Mouse (Mus musculus) midbrain, embryonic 10.5 days (tissue): ENCODE measurements around the gene Rundc3a. TPM values are rescaled to one million over a fixed set of nuclear protein-coding genes. Genes with fewer than 3 reads are reported as not detected.
"Not testable (repeated sequence)": the region's sequence is repeated elsewhere in the genome, so short reads cannot be mapped to it uniquely, and the experiment has no call there.

Experiments used
- DNase-seq: peaks from one replicate; pipeline ENCODE4 v3.0.0-alpha.2; 2017; ENCODE audit warnings: low spot score
- H3K27ac ChIP-seq: fragments of 300-500 bp; sonication (generic); replicated peaks from 2 replicates; pipeline ENCODE4 v1.5.1; 2016; ENCODE audit warnings: mild to moderate bottlenecking
- H3K27me3 ChIP-seq: fragments of 300-500 bp; sonication (generic); 2 replicates; pipeline ENCODE4 v1.6.1; 2016; ENCODE audit warnings: low read depth, mild to moderate bottlenecking; ENCODE audit not compliant: poor library complexity, severe bottlenecking
- H3K36me3 ChIP-seq: fragments of 300-500 bp; sonication (generic); 2 replicates; pipeline ENCODE4 v1.6.1; 2016; ENCODE audit warnings: mild to moderate bottlenecking, moderate library complexity
- H3K4me1 ChIP-seq: fragments of 300-500 bp; sonication (generic); 2 replicates; pipeline ENCODE4 v1.6.1; 2016
- H3K4me3 ChIP-seq: fragments of 300-500 bp; sonication (generic); 2 replicates; pipeline ENCODE4 v1.5.1; 2016; ENCODE audit warnings: mild to moderate bottlenecking, moderate library complexity
- H3K9me3 ChIP-seq: fragments of 300-500 bp; sonication (generic); replicated peaks from 2 replicates; pipeline ENCODE4 v1.6.1; 2016; ENCODE audit warnings: mild to moderate bottlenecking
- WGBS: fragments of 180-500 bp; shearing (Covaris S2); methylation state at CpG from one replicate; pipeline ENCODE4 v1.1.7; 2016; 5-methylcytosine and 5-hydroxymethylcytosine counted together
- polyA plus RNA-seq: library from polyadenylated mRNA; unstranded; fragments of >200 nt; fragmentation: Nextera tagmentation; extraction: Ambion mirVana; gene quantifications from 2 replicates; pipeline ENCODE4 v1.2.1, GENCODE M21; 2016

The Rundc3a gene
- polyA plus RNA-seq, 1 experiment from 2014 or later = 21.5 TPM

DNA sequence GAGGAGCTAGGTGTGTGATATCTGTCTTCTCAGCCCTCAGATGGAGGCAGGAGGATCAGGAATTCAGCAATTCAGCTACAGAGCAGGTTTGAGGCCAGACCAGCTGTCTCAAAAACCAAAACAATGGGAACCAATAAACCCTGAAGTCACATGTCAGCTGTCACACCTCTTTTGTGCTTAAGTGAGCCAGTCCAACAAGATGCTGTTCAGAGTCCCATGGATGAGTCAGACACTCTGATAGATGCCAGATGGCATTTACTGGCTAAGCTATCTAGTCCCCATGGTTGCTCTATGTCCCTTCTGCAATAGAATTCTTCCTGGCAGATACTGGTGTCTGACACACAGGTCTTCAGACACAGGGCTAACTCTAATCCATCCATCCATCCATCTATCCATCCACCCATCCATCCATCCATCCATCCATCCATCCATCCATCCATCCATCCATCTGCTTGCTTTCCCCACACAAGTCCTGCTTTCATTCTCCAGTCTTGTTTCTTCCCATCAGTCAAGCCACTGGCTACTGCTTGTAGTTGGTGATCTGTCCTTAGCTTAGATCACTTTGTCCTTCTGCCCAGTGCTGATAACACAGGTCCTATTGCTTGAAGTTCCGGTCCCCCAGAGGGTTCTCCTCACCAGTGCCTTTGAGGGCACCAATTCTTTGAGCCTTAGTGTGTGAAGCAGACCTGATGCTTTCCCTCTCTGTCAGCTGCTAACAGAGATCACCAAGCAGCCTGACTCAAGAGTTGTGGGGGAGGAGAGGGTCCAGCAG is 9.7 kb upstream of the Rundc3a start:
- Histone ChIP-seq H3K4me3 (no peak overlapping the region), H3K36me3 (no peaks in the 10 kb centered on the region), H3K27ac (no peak overlapping the region), H3K9me3 (no peaks in the 10 kb centered on the region; the same call in 1 of the 2 replicates), H3K27me3 (no peaks in the 10 kb centered on the region), H3K4me1 (no peaks in the 10 kb centered on the region; the same call in 1 of the 2 replicates)
- DNase-seq = no peak
- WGBS = 100% methylated on average over 1 of the region's 1 CpGs

DNA sequence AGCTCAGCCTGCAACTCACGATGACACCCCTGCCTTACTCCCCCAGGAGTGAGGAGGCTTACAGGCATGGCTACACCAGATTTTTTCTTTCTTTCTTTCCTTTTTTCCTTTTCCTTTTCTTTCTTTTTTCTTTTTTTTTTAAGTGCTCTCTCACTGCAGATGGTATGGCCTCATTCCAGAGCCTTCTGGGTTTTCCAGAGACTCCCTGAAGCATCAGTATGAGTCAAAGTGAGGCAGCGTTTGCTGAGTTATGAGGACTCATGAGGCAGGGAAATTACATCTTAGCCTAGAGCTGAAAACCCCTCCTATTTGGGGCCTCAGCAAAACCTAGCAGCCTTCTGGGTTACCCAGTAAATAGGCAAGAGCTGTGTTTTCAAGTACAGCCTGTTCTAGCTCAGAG is 8.8 kb upstream of the Rundc3a start:
- 76% methylated on average over 2 of the region's 2 CpGs for WGBS
- H3K9me3 ChIP-seq = no peaks in the 10 kb centered on the region
- H3K36me3 ChIP-seq = no peaks in the 10 kb centered on the region
- H3K27ac ChIP-seq = no peak overlapping the region
- no peak overlapping the region for H3K4me3 ChIP-seq
- H3K4me1 ChIP-seq = no peaks in the 10 kb centered on the region; the same call in 1 of the 2 replicates
- DNase-seq = no peak
- no peaks in the 10 kb centered on the region for H3K27me3 ChIP-seq

DNA sequence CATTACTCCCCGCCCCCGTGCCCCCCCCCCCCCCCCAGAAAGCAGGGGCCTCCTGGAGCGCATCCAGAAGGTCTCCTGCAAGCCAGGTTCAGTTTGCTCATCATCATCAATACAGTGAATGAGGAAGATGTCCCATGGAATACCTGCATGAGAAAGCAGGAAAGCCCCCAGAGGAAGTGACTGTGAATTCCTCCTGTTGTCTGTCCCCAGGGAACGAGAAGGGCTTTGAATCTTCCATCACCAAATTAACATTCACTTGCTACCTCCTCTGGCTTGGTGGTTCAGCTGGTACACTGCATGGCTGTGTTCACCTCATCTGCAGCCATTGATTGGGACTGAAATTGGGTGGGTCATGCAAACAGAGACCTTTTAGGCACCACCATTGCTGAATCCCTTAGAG is 8.1 kb upstream of the Rundc3a start:
- WGBS = 48% methylated on average over 4 of the region's 4 CpGs
- H3K4me1 ChIP-seq = no peaks in the 10 kb centered on the region; the same call in 1 of the 2 replicates
- no peak overlapping the region for H3K4me3 ChIP-seq
- H3K9me3 ChIP-seq = no peaks in the 10 kb centered on the region
- H3K27me3 ChIP-seq = no peaks in the 10 kb centered on the region
- no peak overlapping the region for H3K27ac ChIP-seq
- DNase-seq = no peak
- H3K36me3 ChIP-seq = no peaks in the 10 kb centered on the region

DNA sequence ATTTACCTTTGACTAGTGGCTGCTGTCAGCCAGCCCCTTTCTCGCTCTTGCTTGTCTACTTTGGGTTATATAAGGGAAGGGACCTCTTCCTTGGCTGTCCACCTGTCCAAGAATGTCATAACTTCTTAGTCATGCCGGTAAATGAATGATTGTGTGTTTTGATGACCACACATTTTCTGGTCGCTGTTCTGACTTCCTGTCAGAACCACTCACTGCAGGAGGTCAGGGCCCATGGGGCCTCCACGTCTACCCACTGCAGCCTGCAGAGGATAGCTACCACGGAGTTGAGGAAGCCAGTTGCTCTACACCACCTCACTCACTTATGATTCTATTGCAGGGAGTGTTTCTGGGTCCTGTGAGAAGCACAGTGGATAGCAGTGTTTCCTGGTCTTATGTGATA is 7.1 kb upstream of the Rundc3a start:
- H3K4me3 ChIP-seq = no peak overlapping the region
- H3K9me3 ChIP-seq = no peaks in the 10 kb centered on the region
- no peaks in the 10 kb centered on the region for H3K36me3 ChIP-seq
- H3K27ac ChIP-seq = no peak overlapping the region
- WGBS = 67% methylated on average over 5 of the region's 5 CpGs
- no peaks in the 10 kb centered on the region; the same call in 1 of the 2 replicates for H3K4me1 ChIP-seq
- no peak for DNase-seq
- no peaks in the 10 kb centered on the region for H3K27me3 ChIP-seq

- not testable (repeated sequence) for DNase-seq, H3K27ac ChIP-seq, H3K4me3 ChIP-seq, H3K36me3 ChIP-seq, H3K9me3 ChIP-seq, H3K27me3 ChIP-seq
- peaks cover 22% of the 10 kb centered on the region for H3K4me1 ChIP-seq
- 90% methylated on average over 4 of the region's 5 CpGs for WGBS
Observed at GRCm38 (mm10) chr11:102389436-102389835, 3.8 kb upstream of the Rundc3a start.

DNA sequence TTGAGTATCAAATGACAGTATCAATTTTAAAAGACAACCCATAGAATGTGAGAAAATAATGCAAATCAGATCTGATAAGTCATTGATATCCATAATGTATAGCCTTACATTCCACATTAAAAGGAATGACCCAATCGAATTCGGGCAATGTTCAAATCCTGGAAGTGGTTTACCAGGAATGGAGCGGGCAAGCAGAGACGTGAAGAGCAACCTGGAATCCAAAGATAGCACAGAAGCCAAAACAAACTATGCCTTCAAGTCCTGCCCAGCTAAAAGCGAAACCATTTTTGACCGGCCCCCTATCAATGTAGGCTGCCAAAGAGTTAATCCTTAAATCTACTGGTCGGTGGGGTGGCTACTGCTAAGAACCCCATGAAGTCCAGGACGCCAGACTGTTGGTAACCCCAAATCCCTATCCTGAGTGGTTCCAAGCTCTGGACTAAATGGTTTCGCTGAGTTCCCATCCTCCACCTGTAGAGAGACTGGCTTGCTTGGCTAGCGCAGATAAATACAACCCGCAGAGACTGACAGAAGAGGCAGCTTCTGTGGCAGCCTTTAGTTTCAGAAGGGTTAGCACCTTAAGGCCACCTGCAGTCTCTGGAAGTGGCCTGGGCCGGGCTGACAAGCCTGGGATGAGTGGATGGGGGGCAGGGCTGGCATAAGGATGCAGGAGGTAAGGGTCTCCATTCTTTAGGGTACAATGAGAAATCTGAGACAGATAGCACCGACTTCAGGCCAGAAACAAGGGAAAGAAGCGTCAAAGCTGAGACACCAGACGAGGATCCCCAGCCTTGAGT is 564 bp upstream of the Rundc3a start:
- no peak for DNase-seq
- peak overlapping the region; percentile 89 for H3K27ac ChIP-seq
- peak overlapping the region; percentile 74 for H3K4me3 ChIP-seq
- H3K27me3 ChIP-seq = peaks cover 29% of the 10 kb centered on the region
- H3K36me3 ChIP-seq = no peaks in the 10 kb centered on the region
- 21% methylated on average over 15 of the region's 15 CpGs for WGBS
- H3K4me1 ChIP-seq = peaks cover 54% of the 10 kb centered on the region
- H3K9me3 ChIP-seq = no peaks in the 10 kb centered on the region

- Histone ChIP-seq H3K9me3 (no peaks in the 10 kb centered on the region), H3K27ac (peak overlapping the region; percentile 89), H3K36me3 (peaks cover 9% of the 10 kb centered on the region; the same call in 1 of the 2 replicates), H3K4me1 (peaks cover 57% of the 10 kb centered on the region), H3K27me3 (peaks cover 41% of the 10 kb centered on the region), H3K4me3 (peak overlapping the region; percentile 74)
- no peak for DNase-seq
- WGBS = 9% methylated on average over 17 of the region's 17 CpGs
Observed at GRCm38 (mm10) chr11:102393719-102394420, 667 bp downstream of the Rundc3a start.

- no peak for DNase-seq
- peak overlapping the region; percentile 89 for H3K27ac ChIP-seq
- H3K27me3 ChIP-seq = peaks cover 48% of the 10 kb centered on the region
- H3K36me3 ChIP-seq = peaks cover 12% of the 10 kb centered on the region; the same call in 1 of the 2 replicates
- peaks cover 64% of the 10 kb centered on the region for H3K4me1 ChIP-seq
- H3K9me3 ChIP-seq = no peaks in the 10 kb centered on the region
- WGBS = 83% methylated on average over 9 of the region's 9 CpGs
- H3K4me3 ChIP-seq = peak overlapping the region; percentile 74
Observed at GRCm38 (mm10) chr11:102394421-102395124, 1.4 kb downstream of the Rundc3a start.

DNA sequence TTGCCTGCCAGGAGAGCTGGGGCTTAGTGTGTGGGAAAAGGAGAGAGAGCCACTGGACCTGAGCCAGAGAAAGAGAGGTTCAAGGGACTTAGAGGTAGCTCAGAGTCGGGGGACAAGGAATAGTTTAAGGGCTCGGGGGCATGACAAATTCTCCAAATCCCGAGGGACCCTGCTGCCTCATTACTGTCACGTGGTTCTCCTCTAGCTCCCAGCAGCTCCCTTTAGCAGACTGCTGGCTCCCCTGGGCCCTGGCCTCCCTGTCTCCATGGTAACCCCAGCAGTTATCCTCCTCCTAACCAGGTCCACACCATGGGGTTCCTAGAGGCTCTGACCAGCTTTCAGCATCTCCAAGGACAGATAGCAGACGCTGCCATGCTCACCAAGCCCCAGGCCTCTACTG is 2.0 kb downstream of the Rundc3a start:
- H3K36me3 ChIP-seq = peaks cover 18% of the 10 kb centered on the region
- H3K4me1 ChIP-seq = peaks cover 71% of the 10 kb centered on the region
- DNase-seq = peak; percentile 37
- peak overlapping the region; percentile 74 for H3K4me3 ChIP-seq
- peak overlapping the region; percentile 53; the same call in 1 of the 2 replicates for H3K27ac ChIP-seq
- WGBS = 3% methylated on average over 5 of the region's 5 CpGs
- H3K27me3 ChIP-seq = peaks cover 55% of the 10 kb centered on the region
- H3K9me3 ChIP-seq = no peaks in the 10 kb centered on the region

DNA sequence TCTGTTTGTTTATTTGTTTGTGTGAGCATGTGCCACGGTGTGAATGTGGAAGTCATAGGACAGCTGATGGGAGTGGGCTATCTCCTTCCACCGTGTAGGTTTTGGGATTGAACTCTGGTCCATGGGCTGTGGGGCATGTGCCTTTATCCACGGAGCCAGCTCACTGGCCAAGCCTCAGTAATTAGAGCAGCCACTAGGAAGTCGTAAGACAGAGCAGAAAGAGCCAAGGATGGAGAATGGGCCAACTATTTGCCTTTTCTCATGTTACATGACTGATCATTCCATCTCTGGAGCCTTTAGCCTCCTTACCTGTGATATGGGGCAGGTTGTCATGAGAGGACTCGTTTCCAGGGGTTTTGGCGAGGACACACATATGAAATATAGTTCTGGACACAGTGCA is 3.1 kb downstream of the Rundc3a start:
- WGBS = 70% methylated on average over 6 of the region's 6 CpGs
- no peak overlapping the region for H3K27ac ChIP-seq
- H3K4me3 ChIP-seq = peak overlapping the region; percentile 20; the same call in 1 of the 2 replicates
- peaks cover 24% of the 10 kb centered on the region for H3K36me3 ChIP-seq
- H3K27me3 ChIP-seq = peaks cover 65% of the 10 kb centered on the region
- DNase-seq = no peak
- H3K4me1 ChIP-seq = peaks cover 78% of the 10 kb centered on the region
- H3K9me3 ChIP-seq = no peaks in the 10 kb centered on the region

- H3K27ac ChIP-seq = no peak overlapping the region
- H3K4me3 ChIP-seq = peak overlapping the region; percentile 20; the same call in 1 of the 2 replicates
- DNase-seq = no peak
- 81% methylated on average over 7 of the region's 7 CpGs for WGBS
- peaks cover 69% of the 10 kb centered on the region for H3K27me3 ChIP-seq
- H3K9me3 ChIP-seq = no peaks in the 10 kb centered on the region
- peaks cover 79% of the 10 kb centered on the region for H3K4me1 ChIP-seq
- H3K36me3 ChIP-seq = peaks cover 28% of the 10 kb centered on the region
Observed at GRCm38 (mm10) chr11:102396671-102397141, 3.5 kb downstream of the Rundc3a start.
